Mouse (Mus musculus): ENCODE data around the gene Lonp2.
A peak's percentile ranks its signal among the peaks of the same experiment; 100 is the strongest.

Lonp2 gene

GRCm38 (mm10) chr8:86745935-86746441 lies 122.1 kb downstream of the Lonp2 start:
- peak; percentile 94 for DNase-seq (ENCODE audit: low read depth, low spot score)

- no peak for DNase-seq (ENCODE audit: low read depth, low spot score)
Measured at GRCm38 (mm10) chr8:86746511-86746910, 122.7 kb downstream of the Lonp2 start.

GRCm38 (mm10) chr8:86749842-86750241 lies 126.0 kb downstream of the Lonp2 start:
- DNase-seq (ENCODE audit: low read depth, low spot score), result no peak

GRCm38 (mm10) chr8:86756948-86757733 lies 133.3 kb downstream of the Lonp2 start:
- DNase-seq (ENCODE audit: low read depth, low spot score), result peak; percentile 80

- DNase-seq (ENCODE audit: low read depth, low spot score), result no peak
Measured at GRCm38 (mm10) chr8:86758651-86759050, 134.8 kb downstream of the Lonp2 start.

- DNase-seq (ENCODE audit: low read depth, low spot score), result no peak
Measured at GRCm38 (mm10) chr8:86759090-86759491, 135.2 kb downstream of the Lonp2 start.

GRCm38 (mm10) chr8:86760746-86761145 lies 136.9 kb downstream of the Lonp2 start:
- DNase-seq (ENCODE audit: low read depth, low spot score), result no peak

- DNase-seq (ENCODE audit: low read depth, low spot score), result no peak
Measured at GRCm38 (mm10) chr8:86762806-86763205, 139.0 kb downstream of the Lonp2 start.

GRCm38 (mm10) chr8:86765155-86765554 lies 141.3 kb downstream of the Lonp2 start:
- DNase-seq (ENCODE audit: low read depth, low spot score), result peak; percentile 66

- no peak for DNase-seq (ENCODE audit: low read depth, low spot score)
Measured at GRCm38 (mm10) chr8:86765669-86766068, 141.8 kb downstream of the Lonp2 start.

GRCm38 (mm10) chr8:86766548-86767211 lies 142.8 kb downstream of the Lonp2 start:
- no peak for DNase-seq (ENCODE audit: low read depth, low spot score)

- no peak for DNase-seq (ENCODE audit: low read depth, low spot score)
Measured at GRCm38 (mm10) chr8:86768499-86768898, 144.7 kb downstream of the Lonp2 start.

GRCm38 (mm10) chr8:86769945-86770715 lies 146.3 kb downstream of the Lonp2 start:
- no peak for DNase-seq (ENCODE audit: low read depth, low spot score)

Measured in ZHBTc4 (cell line).